Mouse (Mus musculus): Measurements from ENCODE around the gene Znfx1.

DNA sequence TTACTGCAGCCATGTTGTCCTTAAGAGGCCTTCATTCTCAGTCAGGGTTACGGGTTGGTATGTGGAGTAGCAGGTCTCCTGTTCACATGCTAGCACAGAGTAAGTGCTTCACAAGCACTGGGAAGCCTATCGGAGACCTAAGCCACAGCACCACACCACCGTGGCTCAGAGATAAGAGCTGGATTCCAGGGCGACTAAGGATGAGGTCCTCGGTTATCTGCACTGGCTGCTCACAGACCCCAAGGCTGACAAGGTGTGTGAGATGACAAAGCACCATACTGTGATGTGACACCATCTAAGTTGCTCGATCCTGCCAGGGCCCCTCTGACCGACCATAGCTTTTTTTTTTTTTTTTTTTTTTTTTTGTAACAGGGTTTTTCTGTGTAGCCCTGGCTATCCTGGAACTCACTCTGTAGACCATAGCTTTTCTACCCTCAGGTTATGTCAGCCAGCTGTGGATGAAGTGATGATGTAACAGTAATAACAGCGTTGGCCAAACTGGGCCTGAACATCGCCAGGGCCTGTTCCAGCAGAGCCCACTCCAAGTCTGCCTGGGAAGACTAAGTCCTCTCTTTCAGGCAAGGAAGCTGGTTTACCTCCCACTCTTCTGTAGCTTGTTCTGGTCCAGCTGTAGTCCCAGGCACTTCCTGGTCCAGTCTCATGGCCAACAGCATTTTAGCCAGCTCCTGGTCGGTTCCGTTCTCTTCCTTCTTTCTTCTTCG lies 19.3 kb downstream of the Znfx1 start:
- no peak for TF ChIP-seq CTCF (IDR thresholded peaks at IDR 0.05; ENCODE audit: low read depth, low read length)
- no peak for TF ChIP-seq POLR2A (IDR thresholded peaks at IDR 0.05; ENCODE audit: insufficient read depth, low read length)
- TF ChIP-seq EP300 (IDR thresholded peaks at IDR 0.05; ENCODE audit: insufficient read depth, low read depth, low read length): no peak

All from ES-Bruce4 (cell line).